Mouse (Mus musculus) heart, postnatal 36 days (tissue): ENCODE data around the gene Cs. TPM values are rescaled to one million over a fixed set of nuclear protein-coding genes. Genes with fewer than 3 reads are reported as not detected.
"Not testable (repeated sequence)": the region's sequence is repeated elsewhere in the genome, so short reads cannot be mapped to it uniquely, and the experiment has no call there.

Source experiments
- DNase-seq, 2 experiments: peaks; one replicate each; pipeline ENCODE4 v3.0.0; 2021 to 2022
- intact Hi-C: fragments of 180-260 bp; cut with DNase I; formaldehyde crosslinking; loops from one replicate; pipeline ENCODE4 v1.15.1; 2025
- total RNA-seq, 2 experiments: library from RNA; stranded (reverse); gene quantifications; 2 replicates each; pipeline ENCODE4 v1.2.3; 2021

Gene Cs
- total RNA-seq, result 1,000 to 10,000 TPM; 1,152 to 1,240 TPM

DNA sequence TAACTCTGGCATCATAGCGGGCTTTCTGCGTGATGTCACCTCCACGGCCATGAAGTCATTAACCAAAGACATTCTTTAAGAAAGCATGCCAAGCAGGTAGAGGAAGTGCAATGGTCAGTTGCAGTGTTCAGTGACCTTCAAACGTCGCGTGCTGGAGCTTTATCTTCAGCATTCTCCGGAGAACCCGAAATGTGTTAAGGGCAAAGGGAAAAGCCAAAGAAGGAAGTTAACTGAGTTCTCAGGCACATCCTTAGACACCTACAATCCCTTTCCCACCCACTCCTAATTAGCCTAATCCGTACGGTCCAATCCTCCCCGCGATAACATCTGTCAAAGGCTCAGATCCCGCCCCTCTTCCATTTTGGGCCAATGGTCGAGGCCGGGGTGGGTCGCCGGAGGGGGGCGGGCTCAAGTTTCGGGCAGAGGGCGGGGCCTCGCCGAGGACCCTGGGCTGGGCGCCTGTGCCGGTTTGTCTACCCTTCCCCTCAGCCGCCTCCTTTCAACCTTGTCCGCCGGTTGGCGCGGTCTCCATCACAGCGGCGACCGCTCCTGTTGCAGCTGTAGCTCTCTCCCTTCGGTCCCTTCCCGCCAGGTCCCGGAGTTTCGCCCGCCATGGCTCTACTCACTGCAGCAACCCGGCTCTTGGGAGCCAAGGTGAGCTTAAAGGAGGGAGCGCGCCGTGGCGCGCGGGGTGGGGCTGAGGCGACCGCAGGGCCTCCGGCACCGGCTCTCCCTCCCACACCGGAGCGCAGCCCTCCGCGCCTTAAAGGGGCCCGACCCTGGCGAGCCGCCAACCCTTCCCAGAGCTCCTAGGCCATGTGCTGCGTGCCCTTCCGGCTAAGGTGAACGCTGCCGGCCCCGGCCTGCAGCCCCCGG is at the start of gene Cs:
Cs (plus strand) TSS at position 429 of the 876 bp plus-strand sequence.
- DNase-seq, result peak; percentile 97
- intact Hi-C loops, result loop anchor here (1.0 to 5.0 kb wide), 4 partner anchors 21 to 120 kb away; partner anchors contain the start of genes Ankrd52 and Pan2

- peak; percentile 40 to 45 for DNase-seq
- intact Hi-C loops, result not testable (repeated sequence)
Measured at GRCm38 (mm10) chr10:128290594-128290993, 46.9 kb upstream of the Cs start.

DNA sequence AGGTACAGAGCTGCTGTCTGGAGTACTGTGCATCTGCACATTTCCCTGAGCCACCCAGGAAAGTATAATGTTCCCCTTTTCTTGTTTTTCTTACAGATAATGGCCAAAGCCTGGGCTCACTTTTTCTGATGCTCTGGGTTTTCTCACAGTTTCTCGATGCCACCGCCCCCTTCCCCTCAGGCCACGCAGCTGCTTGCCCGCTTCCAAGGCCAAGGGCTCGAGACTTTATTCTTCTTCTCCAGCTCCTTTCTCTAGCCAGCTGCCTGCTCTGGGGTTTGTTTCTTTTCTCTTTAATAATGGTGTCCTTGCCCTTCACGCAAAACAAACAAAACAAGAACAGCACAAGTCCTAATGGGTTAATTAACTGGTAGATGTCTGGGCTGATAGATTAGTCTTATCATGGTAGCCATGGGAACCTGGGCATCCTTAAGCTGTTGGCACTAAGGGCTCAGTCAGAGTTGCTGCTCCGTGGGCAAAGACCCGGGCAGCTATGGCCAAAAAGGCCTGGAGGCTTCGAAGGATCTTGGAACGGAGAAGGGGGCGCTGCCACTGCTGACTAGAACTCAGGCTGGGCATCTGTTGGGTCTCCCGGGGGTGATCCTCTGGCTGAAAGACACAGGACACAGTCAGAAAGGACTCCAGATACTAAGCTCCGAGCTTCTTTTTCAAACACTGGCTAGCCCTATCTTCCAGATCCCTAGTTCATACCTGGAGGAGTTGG is 41.0 kb upstream of the Cs start:
- no peak for DNase-seq
- intact Hi-C loops, result no loop called here

- intact Hi-C loops, result no loop called here
- DNase-seq, result no peak
Measured at GRCm38 (mm10) chr10:128297221-128297620, 40.3 kb upstream of the Cs start.

- intact Hi-C loops, result no loop called here
- DNase-seq, result peak in 1 of 2 experiments; percentile 28
Measured at GRCm38 (mm10) chr10:128297622-128298021, 39.9 kb upstream of the Cs start.

DNA sequence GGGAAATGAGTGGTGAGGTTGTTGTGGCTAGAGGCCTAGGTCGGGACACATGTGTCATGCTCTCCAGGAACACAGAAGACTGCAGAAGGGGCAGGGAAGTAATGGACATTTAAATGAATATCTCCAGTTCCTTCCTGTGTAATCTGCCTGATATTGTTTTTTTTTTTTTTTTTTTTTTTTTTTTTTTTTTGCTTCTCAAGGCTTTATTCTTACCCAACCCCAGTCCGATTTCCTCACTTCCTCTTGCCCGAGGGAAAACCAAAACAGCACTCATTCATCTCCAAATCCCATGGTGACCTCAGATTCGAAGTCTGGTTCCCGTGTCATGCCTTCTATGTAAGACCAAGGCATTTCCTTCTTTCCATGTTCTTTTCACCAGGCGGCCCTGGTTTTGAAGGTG is 39.3 kb upstream of the Cs start:
- intact Hi-C loops, result no loop called here
- DNase-seq, result no peak

GRCm38 (mm10) chr10:128298702-128299171 is 38.8 kb upstream of the Cs start, which contains the start of gene Il23a:
Gene Il23a (minus strand): TSS chr10:128298752.
- intact Hi-C loops, result no loop called here
- DNase-seq, result no peak

DNA sequence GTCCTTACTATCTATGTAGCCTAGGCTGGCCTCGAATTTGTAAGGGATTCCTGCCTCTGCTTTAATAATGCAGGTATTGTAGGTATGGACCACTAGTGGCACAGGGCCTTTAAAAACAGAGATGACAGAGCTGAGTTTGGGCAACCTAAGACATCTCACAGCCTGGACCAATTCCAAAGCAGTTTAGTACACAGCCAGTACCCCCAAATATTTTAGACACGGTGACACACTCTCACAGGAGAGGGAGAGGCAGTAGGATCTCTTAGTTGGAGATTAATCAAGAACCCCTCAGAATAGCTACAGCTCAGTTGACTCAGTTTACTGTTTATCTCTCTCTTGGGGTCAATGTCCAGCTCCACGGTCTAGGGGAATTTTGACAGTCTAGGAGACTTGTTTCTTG is 35.2 kb upstream of the Cs start:
- intact Hi-C loops, result no loop called here
- DNase-seq, result no peak

DNA sequence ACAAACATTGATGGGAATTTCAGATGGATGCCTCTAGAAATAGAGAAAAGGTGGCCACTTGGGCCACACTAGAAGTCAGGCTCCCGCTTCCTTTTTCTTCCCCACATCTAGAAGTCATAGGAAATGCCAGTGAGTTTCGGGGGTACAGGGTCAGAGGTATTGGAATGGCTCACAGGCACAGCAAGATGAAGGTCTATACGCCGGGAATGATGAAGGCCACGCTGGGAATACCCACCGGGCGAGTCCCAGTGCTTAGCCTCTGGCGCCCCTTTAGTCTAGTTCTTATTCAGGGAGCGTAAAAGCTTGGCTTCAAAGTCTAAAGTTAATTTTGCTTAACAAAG is 34.8 kb upstream of the Cs start:
- intact Hi-C loops, result loop anchor here (1.0 kb wide), 1 partner anchor 35 kb away; the partner anchor contains the start of gene Cs
- no peak for DNase-seq

GRCm38 (mm10) chr10:128303126-128304021 is 34.2 kb upstream of the Cs start, which contains the start of gene Pan2:
Gene Pan2 (plus strand): TSS chr10:128303335.
- DNase-seq, result peak; percentile 100
- intact Hi-C loops, result loop anchor here (1.0 kb wide), 1 partner anchor 34 kb away; the partner anchor contains the start of gene Cs

DNA sequence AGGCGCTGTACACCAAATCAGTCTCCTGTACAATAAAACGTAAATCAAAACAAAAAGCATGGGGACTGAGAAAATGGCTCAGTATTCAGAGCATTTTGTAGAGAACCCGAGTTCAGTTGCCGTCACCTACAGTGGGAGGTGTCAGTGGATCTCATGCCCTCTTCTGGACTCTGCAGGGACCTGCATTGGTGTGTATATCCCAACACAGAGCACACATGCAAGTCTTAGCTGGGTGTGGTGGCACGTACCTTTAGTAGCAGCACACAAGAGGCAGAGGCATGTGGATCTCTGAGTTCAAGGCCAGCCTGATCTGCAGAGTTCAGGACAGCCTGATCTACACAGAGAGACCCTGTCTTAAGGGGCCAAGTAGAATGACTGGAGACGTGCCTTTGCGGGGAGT is 27.9 kb upstream of the Cs start:
- intact Hi-C loops, result no loop called here
- DNase-seq, result no peak

DNA sequence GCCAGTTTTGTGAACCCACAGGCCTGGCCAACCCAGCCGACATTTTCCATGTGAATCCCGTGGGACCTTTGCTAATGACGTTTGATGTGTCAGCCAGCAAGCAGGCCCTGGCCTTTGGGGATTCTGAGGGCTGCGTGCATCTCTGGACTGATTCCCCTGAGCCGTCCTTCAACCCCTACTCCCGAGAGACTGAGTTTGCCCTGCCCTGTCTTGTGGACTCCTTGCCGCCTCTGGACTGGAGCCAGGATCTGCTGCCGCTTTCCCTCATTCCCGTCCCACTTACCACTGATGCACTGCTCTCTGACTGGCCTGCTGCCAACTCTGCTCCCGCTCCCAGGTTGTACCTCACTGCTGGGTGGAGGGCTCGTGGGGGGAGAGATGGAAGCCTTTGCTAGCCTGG is 27.4 kb upstream of the Cs start:
- peak in 1 of 2 experiments; percentile 21 for DNase-seq
- intact Hi-C loops, result no loop called here

DNA sequence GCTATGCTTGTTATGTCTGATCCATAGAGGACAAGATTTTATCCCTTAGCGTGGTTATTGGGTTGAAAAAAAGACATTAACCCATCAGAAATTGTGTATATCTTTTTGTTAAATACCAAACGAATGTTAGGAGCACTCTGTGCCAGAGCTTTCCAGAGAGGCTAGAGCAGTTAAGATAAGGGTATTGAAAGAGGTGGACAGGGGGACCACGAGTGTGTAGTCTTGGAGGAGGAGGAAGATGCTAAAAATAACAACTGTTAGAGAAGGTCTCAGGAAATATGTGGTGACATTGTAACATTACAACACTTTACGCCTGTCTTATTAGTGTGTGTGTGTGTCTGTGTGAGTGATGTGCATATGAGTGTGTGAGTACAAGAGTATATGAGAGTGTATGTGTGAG is 26.6 kb upstream of the Cs start:
- no peak for DNase-seq
- intact Hi-C loops, result no loop called here

DNA sequence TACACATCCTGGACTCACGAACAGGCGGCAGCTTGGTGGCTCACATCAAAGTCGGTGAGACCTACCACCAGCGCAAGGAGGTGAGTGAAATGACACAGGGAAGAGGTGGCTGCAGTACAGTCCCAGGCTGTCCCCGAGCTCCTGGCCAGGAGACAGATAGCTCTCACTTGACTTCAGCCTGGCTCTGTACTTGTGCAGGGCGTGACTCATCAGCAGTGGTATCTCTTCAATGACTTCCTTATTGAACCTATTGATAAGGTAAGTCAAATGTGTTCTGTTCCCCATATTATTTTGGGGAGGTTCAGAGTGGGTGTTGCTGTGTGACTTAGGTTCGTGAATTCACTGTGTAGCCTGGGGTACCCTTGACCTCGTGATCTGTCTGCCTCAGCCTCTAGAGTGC is 22.0 kb upstream of the Cs start:
- intact Hi-C loops, result no loop called here
- no peak for DNase-seq

- intact Hi-C loops, result no loop called here
- no peak for DNase-seq
Measured at GRCm38 (mm10) chr10:128321641-128322040, 15.9 kb upstream of the Cs start.

- peak; percentile 81 to 89 for DNase-seq
- intact Hi-C loops, result no loop called here
Measured at GRCm38 (mm10) chr10:128322141-128323108, 15.1 kb upstream of the Cs start, which contains the start of gene Cnpy2. Gene Cnpy2 (plus strand): TSS chr10:128322459.

DNA sequence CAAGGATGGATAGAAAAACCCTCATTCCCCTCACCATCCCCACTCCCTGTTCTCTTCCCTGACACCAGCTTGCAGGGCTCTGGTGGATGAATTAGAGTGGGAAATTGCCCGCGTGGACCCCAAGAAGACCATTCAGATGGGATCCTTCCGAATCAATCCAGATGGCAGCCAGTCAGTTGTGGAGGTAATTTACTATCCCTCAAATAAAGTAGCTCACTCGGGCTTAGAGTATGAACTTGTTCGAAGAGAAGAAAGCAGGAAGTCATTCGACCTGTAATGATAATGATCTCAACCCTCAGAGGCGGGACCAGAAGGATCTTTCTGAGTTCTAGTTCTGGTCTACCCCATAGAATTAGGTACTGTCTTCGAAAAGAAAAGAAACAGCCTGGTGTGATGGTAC is 14.0 kb upstream of the Cs start:
- no peak for DNase-seq
- intact Hi-C loops, result no loop called here

GRCm38 (mm10) chr10:128326825-128327224 is 10.7 kb upstream of the Cs start:
- no peak for DNase-seq
- intact Hi-C loops, result no loop called here

GRCm38 (mm10) chr10:128327610-128328009 is 9.9 kb upstream of the Cs start:
- intact Hi-C loops, result no loop called here
- DNase-seq, result no peak
